Mouse (Mus musculus) embryonic facial prominence, embryonic 14.5 days (tissue): ENCODE data around the gene Cul7. TPM values are rescaled to one million over a fixed set of nuclear protein-coding genes. Genes with fewer than 3 reads are reported as not detected.

Experiments
- ATAC-seq: fragments of 200-750 bp; cut with Nextera tagmentation; 2 replicates; pipeline ENCODE4 v1.8.0; 2017; ENCODE audit warnings: low read depth, moderate number of reproducible peaks, moderate TSS enrichment
- DNase-seq: peaks from one replicate; pipeline ENCODE4 v3.0.0-alpha.2; 2015; ENCODE audit warnings: low spot score
- H3K27ac ChIP-seq: fragments of 300-500 bp; sonication (generic); replicated peaks from 2 replicates; pipeline ENCODE4 v1.5.1; 2014; ENCODE audit warnings: low read depth, mild to moderate bottlenecking, low read length, moderate library complexity
- H3K27me3 ChIP-seq: fragments of 300-500 bp; sonication (generic); replicated peaks from 2 replicates; pipeline ENCODE4 v1.6.1; 2014; ENCODE audit warnings: low read length; ENCODE audit not compliant: control insufficient read depth, insufficient read depth
- H3K36me3 ChIP-seq: fragments of 300-500 bp; sonication (generic); 2 replicates; pipeline ENCODE4 v1.6.1; 2014; ENCODE audit warnings: low read length, mixed read lengths; ENCODE audit not compliant: control insufficient read depth, insufficient read depth
- H3K4me1 ChIP-seq: fragments of 300-500 bp; sonication (generic); 2 replicates; pipeline ENCODE4 v1.6.1; 2014; ENCODE audit warnings: antibody characterized with exemption, low read length; ENCODE audit not compliant: control insufficient read depth, insufficient read depth
- H3K4me2 ChIP-seq: fragments of 300-500 bp; sonication (generic); 2 replicates; pipeline ENCODE4 v1.6.1; 2014; ENCODE audit warnings: low read depth, mild to moderate bottlenecking, low read length, moderate library complexity, mixed read lengths
- H3K4me3 ChIP-seq: fragments of 300-500 bp; sonication (generic); 2 replicates; pipeline ENCODE4 v1.5.1; 2014; ENCODE audit warnings: low read depth, mild to moderate bottlenecking, low read length
- H3K9ac ChIP-seq: fragments of 300-500 bp; sonication (generic); 2 replicates; pipeline ENCODE4 v1.6.1; 2014; ENCODE audit warnings: low read depth, mild to moderate bottlenecking, low read length, moderate library complexity, mixed read lengths
- H3K9me3 ChIP-seq: fragments of 300-500 bp; sonication (generic); 2 replicates; pipeline ENCODE4 v1.6.1; 2016; ENCODE audit warnings: low read length; ENCODE audit not compliant: control insufficient read depth
- WGBS: fragments of 180-500 bp; shearing (Covaris S2); extraction: QIAGEN DNeasy Blood & Tissue Kit; methylation state at CpG from one replicate; pipeline ENCODE4 v1.1.7; 2014; 5-methylcytosine and 5-hydroxymethylcytosine counted together
- polyA plus RNA-seq: library from polyadenylated mRNA; unstranded; fragments of >200 nt; fragmentation: Nextera tagmentation; extraction: Ambion mirVana; gene quantifications from 2 replicates; pipeline ENCODE4 v1.2.1, GENCODE M21; 2014

Cul7 gene
- polyA plus RNA-seq, 1 experiment from 2014 or later: 48.5 TPM

- peaks cover 11% of the 10 kb centered on the region for H3K4me1 ChIP-seq
- H3K4me2 ChIP-seq: no peak overlapping the region
- WGBS: 91% methylated on average over 3 of the region's 3 CpGs
- H3K27me3 ChIP-seq: no peaks in the 10 kb centered on the region
- no peak overlapping the region for H3K9ac ChIP-seq
- no peaks in the 10 kb centered on the region for H3K9me3 ChIP-seq
- H3K4me3 ChIP-seq: no peak overlapping the region
- DNase-seq: no peak
- H3K36me3 ChIP-seq: peaks cover 22% of the 10 kb centered on the region; the same call in 1 of the 2 replicates
- no peak overlapping the region for H3K27ac ChIP-seq
- no peak for ATAC-seq
These were observed 49.8 kb downstream of the Cul7 start for GRCm38 (mm10) chr17:46699912-46700311.

- Histone ChIP-seq H3K9ac (peak overlapping the region; percentile 25; the same call in 1 of the 2 replicates), H3K4me2 (0 out of 2 replicates have a peak overlapping the region, but pooled peaks have one; percentile 15), H3K36me3 (peaks cover 22% of the 10 kb centered on the region; the same call in 1 of the 2 replicates), H3K9me3 (no peaks in the 10 kb centered on the region), H3K4me3 (no peak overlapping the region), H3K27me3 (no peaks in the 10 kb centered on the region), H3K4me1 (peaks cover 17% of the 10 kb centered on the region), H3K27ac (no peak overlapping the region)
- ATAC-seq: no peak
- no peak for DNase-seq
- 81% methylated on average over 12 of the region's 12 CpGs for WGBS
These were observed 51.4 kb downstream of the Cul7 start for GRCm38 (mm10) chr17:46701489-46701888.

- Histone ChIP-seq H3K27ac (no peak overlapping the region), H3K4me2 (peak overlapping the region; percentile 15; the same call in 1 of the 2 replicates), H3K4me3 (no peak overlapping the region), H3K27me3 (no peaks in the 10 kb centered on the region), H3K4me1 (peaks cover 17% of the 10 kb centered on the region), H3K9ac (peak overlapping the region; percentile 25; the same call in 1 of the 2 replicates), H3K9me3 (no peaks in the 10 kb centered on the region), H3K36me3 (peaks cover 22% of the 10 kb centered on the region; the same call in 1 of the 2 replicates)
- DNase-seq: no peak
- WGBS: 81% methylated on average over 12 of the region's 12 CpGs
- ATAC-seq: no peak
These were observed 52.0 kb downstream of the Cul7 start for GRCm38 (mm10) chr17:46702100-46702499.

- Histone ChIP-seq H3K36me3 (peaks cover 19% of the 10 kb centered on the region; the same call in 1 of the 2 replicates), H3K9ac (peak overlapping the region; percentile 97), H3K4me1 (peaks cover 17% of the 10 kb centered on the region), H3K9me3 (no peaks in the 10 kb centered on the region), H3K27me3 (no peaks in the 10 kb centered on the region), H3K4me2 (peak overlapping the region; percentile 74; the same call in 1 of the 2 replicates), H3K4me3 (no peak overlapping the region), H3K27ac (no peak overlapping the region)
- 85% methylated on average over 5 of the region's 5 CpGs for WGBS
- no peak for ATAC-seq
- DNase-seq: no peak
These were observed 52.4 kb downstream of the Cul7 start for GRCm38 (mm10) chr17:46702506-46702905.

GRCm38 (mm10) chr17:46703971-46704886 is 54.1 kb downstream of the Cul7 start:
- DNase-seq: no peak
- H3K4me3 ChIP-seq: peak overlapping the region; percentile 94

GRCm38 (mm10) chr17:46704887-46705835 is 55.0 kb downstream of the Cul7 start, which contains the start of gene Ppp2r5d:
TSS of gene Ppp2r5d (minus strand) at chr17:46705111.
- H3K4me2 ChIP-seq: peak within 1 kb of the TSS; percentile 88
- WGBS: under 1% methylated on average over 48 of the region's 48 CpGs
- H3K36me3 ChIP-seq: no peaks in the 10 kb centered on the region; the same call in 1 of the 2 replicates
- DNase-seq (peak; percentile 99), ATAC-seq (peak; percentile 97)
- H3K4me3 ChIP-seq: peak within 1 kb of the TSS; percentile 94
- no peaks in the 10 kb centered on the region for H3K27me3 ChIP-seq
- peaks cover 17% of the 10 kb centered on the region for H3K4me1 ChIP-seq
- peak within 1 kb of the TSS; percentile 91 for H3K27ac ChIP-seq
- H3K9ac ChIP-seq: peak within 1 kb of the TSS; percentile 97
- no peaks in the 10 kb centered on the region for H3K9me3 ChIP-seq

More at GRCm38 (mm10) chr17:46703971-46704886, 54.1 kb downstream of the Cul7 start:
- Histone ChIP-seq H3K9ac (peak overlapping the region; percentile 97), H3K27ac (peak overlapping the region; percentile 90), H3K4me2 (peak overlapping the region; percentile 74), H3K36me3 (peaks cover 8% of the 10 kb centered on the region; the same call in 1 of the 2 replicates), H3K9me3 (no peaks in the 10 kb centered on the region), H3K4me1 (peaks cover 17% of the 10 kb centered on the region), H3K27me3 (no peaks in the 10 kb centered on the region)
- WGBS: 6% methylated on average over 25 of the region's 41 CpGs
- peak; percentile 70 for ATAC-seq

- DNase-seq (no peak), ATAC-seq (no peak)
- H3K27me3 ChIP-seq: no peaks in the 10 kb centered on the region
- no peak overlapping the region for H3K9ac ChIP-seq
- no peaks in the 10 kb centered on the region for H3K9me3 ChIP-seq
- no peaks in the 10 kb centered on the region for H3K36me3 ChIP-seq
- peaks cover 17% of the 10 kb centered on the region for H3K4me1 ChIP-seq
- H3K27ac ChIP-seq: no peak overlapping the region
- H3K4me2 ChIP-seq: no peak overlapping the region
- WGBS: 92% methylated on average over 14 of the region's 14 CpGs
- H3K4me3 ChIP-seq: no peak overlapping the region
These were observed 56.4 kb downstream of the Cul7 start for GRCm38 (mm10) chr17:46706375-46707089.
